Mouse (Mus musculus) cerebellum, adult 2 months (tissue): ENCODE measurements around the gene Rgl1. TPM values are rescaled to one million over a fixed set of nuclear protein-coding genes. Genes with fewer than 3 reads are reported as not detected.

Experiments
- DNase-seq, 2 experiments: peaks; one replicate each; pipeline ENCODE4 v3.0.0; 2021
- H3K27ac ChIP-seq: fragments of 200-500 bp; 2 replicates; pipeline ENCODE4 v1.5.1; 2012; ENCODE audit warnings: low read length, control low read depth, inconsistent platforms; ENCODE audit not compliant: insufficient read depth
- H3K27me3 ChIP-seq: fragments of 200-500 bp; 2 replicates; pipeline ENCODE4 v1.6.1; 2012; ENCODE audit warnings: inconsistent platforms, mild to moderate bottlenecking, low read length, moderate library complexity; ENCODE audit not compliant: control insufficient read depth, insufficient read depth
- H3K4me1 ChIP-seq: fragments of 200-500 bp; 2 replicates; pipeline ENCODE4 v1.6.1; 2011; ENCODE audit warnings: low read length; ENCODE audit not compliant: control insufficient read depth, insufficient read depth
- H3K4me3 ChIP-seq: fragments of 200-500 bp; replicated peaks from 2 replicates; pipeline ENCODE3; 2011; ENCODE audit warnings: mild to moderate bottlenecking, low read depth, low read length, control low read depth; ENCODE audit not compliant: insufficient read depth
- CTCF ChIP-seq: fragments of 200-500 bp; IDR thresholded peaks from 2 replicates; pipeline ENCODE4 v1.5.1; 2011; ENCODE audit warnings: low read depth, mild to moderate bottlenecking, control low read depth, low read length, moderate library complexity, borderline replicate concordance; ENCODE audit not compliant: insufficient read depth
- POLR2A ChIP-seq: fragments of 200-500 bp; IDR thresholded peaks from 2 replicates; pipeline ENCODE4 v1.6.1; 2011; ENCODE audit warnings: low read length, control low read depth, borderline replicate concordance; ENCODE audit not compliant: insufficient read depth
- WGBS: fragments of 180-500 bp; shearing (Covaris S2); methylation state at CpG from one replicate; pipeline ENCODE4 v1.1.7; 2018; 5-methylcytosine and 5-hydroxymethylcytosine counted together
- polyA plus RNA-seq: library from polyadenylated mRNA; depleted of rRNA; stranded (reverse); fragments of >200 nt; gene quantifications from 2 replicates; pipeline ENCODE4 v1.2.3, GENCODE M21; 2012

Gene Rgl1
- polyA plus RNA-seq, 1 experiment: 24.4 TPM

GRCm38 (mm10) chr1:152618896-152619295 is 147.3 kb downstream of the Rgl1 start:
- no peaks in the 10 kb centered on the region for H3K4me1 ChIP-seq
- H3K27ac ChIP-seq: no peak overlapping the region
- TF ChIP-seq POLR2A: no peak
- no peak for TF ChIP-seq CTCF
- no peaks in the 10 kb centered on the region; the same call in 1 of the 2 replicates for H3K27me3 ChIP-seq
- no peak for DNase-seq
- no peak overlapping the region for H3K4me3 ChIP-seq
- 92% methylated on average over 3 of the region's 3 CpGs for WGBS

DNA sequence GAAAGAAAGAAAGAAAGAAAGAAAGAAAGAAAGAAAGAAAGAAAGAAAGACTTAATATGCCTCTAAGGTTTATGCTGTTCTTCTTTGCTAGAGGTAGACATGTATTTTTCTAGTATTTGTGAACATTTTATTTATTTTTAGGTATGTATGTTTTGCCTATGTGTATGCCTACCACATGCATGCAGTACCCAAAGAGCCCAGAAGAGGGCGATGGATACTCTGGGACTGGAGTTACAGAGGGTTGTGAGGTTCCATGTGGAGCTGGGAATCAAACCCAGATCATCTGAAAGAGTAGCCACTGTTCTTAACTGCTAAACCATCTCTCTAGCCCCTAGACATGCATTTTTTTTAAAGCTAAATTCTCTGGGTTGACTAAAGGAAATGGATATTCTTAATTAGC is 147.8 kb downstream of the Rgl1 start:
- no peaks in the 10 kb centered on the region for H3K4me1 ChIP-seq
- no peak overlapping the region for H3K27ac ChIP-seq
- 55% methylated on average over 1 of the region's 1 CpGs for WGBS
- no peak for DNase-seq
- TF ChIP-seq POLR2A (no peak), CTCF (0 out of 2 replicates have a peak, but pooled peaks have one; percentile 4)
- no peaks in the 10 kb centered on the region; the same call in 1 of the 2 replicates for H3K27me3 ChIP-seq
- H3K4me3 ChIP-seq: no peak overlapping the region

GRCm38 (mm10) chr1:152617745-152618342 is 148.3 kb downstream of the Rgl1 start:
- TF ChIP-seq CTCF: no peak
- no peak for TF ChIP-seq POLR2A
- 91% methylated on average over 10 of the region's 10 CpGs for WGBS
- H3K27me3 ChIP-seq: no peaks in the 10 kb centered on the region; the same call in 1 of the 2 replicates
- no peak for DNase-seq
- H3K4me1 ChIP-seq: no peaks in the 10 kb centered on the region
- no peak overlapping the region for H3K4me3 ChIP-seq
- H3K27ac ChIP-seq: no peak overlapping the region

- Histone ChIP-seq H3K4me1 (no peaks in the 10 kb centered on the region), H3K27ac (no peak overlapping the region)
- TF ChIP-seq POLR2A (no peak), CTCF (no peak)
Observed at GRCm38 (mm10) chr1:152616777-152617057, 149.4 kb downstream of the Rgl1 start.

DNA sequence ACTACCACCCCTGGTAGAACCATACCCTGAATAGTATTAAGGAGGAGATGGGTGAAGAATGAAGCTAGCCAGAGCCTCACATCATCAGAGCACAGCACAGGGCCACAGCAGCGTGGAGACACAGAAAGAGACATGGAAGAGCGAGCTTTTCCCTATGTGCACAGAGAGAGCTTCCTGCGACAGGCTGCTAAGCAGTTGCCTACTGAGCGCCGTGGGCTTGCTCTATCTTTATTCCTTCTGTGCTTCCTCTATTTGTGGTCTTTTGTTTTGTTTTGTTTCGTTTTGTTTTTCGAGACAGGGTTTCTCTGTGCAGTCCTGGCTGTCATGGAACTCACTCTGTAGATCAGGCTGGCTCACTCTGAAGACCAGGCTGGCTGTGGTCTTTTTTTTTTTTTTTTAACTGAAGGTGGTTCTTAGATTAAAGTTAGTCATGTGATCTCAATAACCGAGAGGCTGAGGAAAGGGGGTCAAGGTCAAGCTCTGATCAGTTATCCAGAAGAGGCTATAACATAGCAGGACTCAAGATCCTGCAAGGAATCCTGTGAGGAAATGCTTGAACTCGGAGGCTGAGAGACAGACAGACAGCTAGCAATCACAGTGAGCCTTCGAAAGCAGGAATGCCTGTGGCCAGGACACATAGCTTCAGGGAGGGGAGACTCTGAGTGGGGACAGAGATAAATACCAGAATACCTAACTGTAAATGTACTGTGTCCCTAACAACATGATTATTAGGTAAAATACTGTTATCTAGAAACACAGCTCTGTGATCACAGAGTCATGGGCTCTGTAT is 150.0 kb downstream of the Rgl1 start:
- TF ChIP-seq CTCF (no peak), POLR2A (no peak)
- Histone ChIP-seq H3K4me1 (no peaks in the 10 kb centered on the region), H3K4me3 (no peak overlapping the region), H3K27ac (no peak overlapping the region), H3K27me3 (no peaks in the 10 kb centered on the region; the same call in 1 of the 2 replicates)
- WGBS: 89% methylated on average over 10 of the region's 10 CpGs
- no peak for DNase-seq

More at GRCm38 (mm10) chr1:152616777-152617057, 149.4 kb downstream of the Rgl1 start:
- no peak for DNase-seq
- Histone ChIP-seq H3K4me3 (no peak overlapping the region), H3K27me3 (no peaks in the 10 kb centered on the region; the same call in 1 of the 2 replicates)

- TF ChIP-seq CTCF (no peak), POLR2A (no peak)
- Histone ChIP-seq H3K4me3 (no peak overlapping the region), H3K27me3 (no peaks in the 10 kb centered on the region; the same call in 1 of the 2 replicates), H3K4me1 (no peaks in the 10 kb centered on the region), H3K27ac (no peak overlapping the region)
- WGBS: 76% methylated on average over 7 of the region's 7 CpGs
- no peak for DNase-seq
Observed at GRCm38 (mm10) chr1:152614743-152615380, 151.3 kb downstream of the Rgl1 start.

DNA sequence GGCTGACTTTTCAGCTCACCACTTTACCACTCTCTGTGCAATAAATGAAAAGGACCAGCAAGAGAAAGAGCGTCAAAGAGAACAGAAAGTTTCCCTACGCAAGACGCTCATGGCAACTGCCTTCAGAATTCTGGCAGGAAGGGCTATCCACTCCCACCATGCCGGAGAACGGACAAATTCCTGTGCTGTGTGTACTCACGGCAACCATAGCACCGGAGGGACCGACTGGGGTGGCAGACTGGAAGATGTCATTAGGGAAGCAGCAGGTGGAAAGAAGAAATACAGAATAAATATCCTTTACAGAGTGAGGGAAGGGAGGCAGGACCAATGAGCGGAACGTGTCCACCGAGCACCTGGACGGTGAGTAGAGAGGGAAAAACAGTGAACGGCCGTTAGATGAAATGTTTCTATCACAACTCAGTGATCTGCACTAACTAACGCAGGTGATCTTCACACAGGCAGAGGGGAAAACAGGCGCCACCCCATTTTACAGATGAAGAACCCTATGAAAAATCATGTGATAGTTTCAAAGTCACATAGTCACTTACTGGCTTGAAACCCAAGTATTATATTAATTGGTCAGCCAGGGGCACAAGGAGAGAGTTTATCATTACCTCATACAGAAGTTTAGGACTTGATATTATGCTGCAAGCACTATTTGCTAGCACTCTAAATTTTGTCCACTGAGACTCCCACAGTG is 152.8 kb downstream of the Rgl1 start:
- TF ChIP-seq CTCF (no peak), POLR2A (no peak)
- Histone ChIP-seq H3K27me3 (no peaks in the 10 kb centered on the region), H3K27ac (no peak overlapping the region), H3K4me3 (no peak overlapping the region), H3K4me1 (no peaks in the 10 kb centered on the region)
- DNase-seq: no peak
- 61% methylated on average over 16 of the region's 16 CpGs for WGBS
